Mouse (Mus musculus) CH12.LX (cell line): Measurements from ENCODE around the gene Apold1. TPM values are rescaled to one million over a fixed set of nuclear protein-coding genes. Genes with fewer than 3 reads are reported as not detected.

ENCODE experiments used
- DNase-seq: peaks from one replicate; pipeline ENCODE4 v3.0.0-alpha.2; 2013; ENCODE audit errors: extremely low read depth
- H3K27ac ChIP-seq: 2 replicates; pipeline ENCODE4 v1.5.1; 2012; ENCODE audit warnings: low read depth, mild to moderate bottlenecking, control low read depth, moderate library complexity; ENCODE audit not compliant: insufficient read depth
- H3K27me3 ChIP-seq: replicated peaks from 2 replicates; pipeline ENCODE3; 2012; ENCODE audit warnings: inconsistent platforms
- H3K36me3 ChIP-seq, 2 experiments: replicated peaks in 1 of 2; 2 replicates each; pipeline versions ENCODE3 to v1.6.1; 2012; ENCODE audit warnings: inconsistent platforms in 1 of 2, low read length in 1 of 2, mild to moderate bottlenecking in 1 of 2, mixed read lengths in 1 of 2, moderate library complexity in 1 of 2; ENCODE audit not compliant: control insufficient read depth in 1 of 2, insufficient read depth in 1 of 2
- H3K4me1 ChIP-seq, 2 experiments: 2 replicates each; pipeline ENCODE4 v1.6.1; 2012; ENCODE audit warnings: inconsistent platforms in 1 of 2, moderate library complexity in 1 of 2; ENCODE audit not compliant: insufficient read depth in 2 of 2, control insufficient read depth in 1 of 2
- H3K4me2 ChIP-seq: 2 replicates; pipeline ENCODE4 v1.6.1; 2012; ENCODE audit warnings: low read depth, mild to moderate bottlenecking, control low read depth; ENCODE audit not compliant: poor library complexity, insufficient read depth, severe bottlenecking
- H3K4me3 ChIP-seq, 3 experiments: fragments of 150-350 bp in 1 of 3; sonication (generic) in 1 of 3; replicated peaks in 1 of 3; 2 replicates each; pipeline versions ENCODE3 to v1.5.1; 2011 to 2012; ENCODE audit warnings: low read depth in 2 of 3, low read length in 2 of 3, mild to moderate bottlenecking in 2 of 3, moderate library complexity in 2 of 3, control low read depth in 1 of 3, improper control_type of control experiment in 1 of 3, inconsistent platforms in 1 of 3, mixed read lengths in 1 of 3; ENCODE audit not compliant: poor library complexity in 1 of 3
- H3K79me2 ChIP-seq: replicated peaks from 2 replicates; pipeline ENCODE4 v1.6.1; 2012; ENCODE audit warnings: mild to moderate bottlenecking, moderate library complexity; ENCODE audit not compliant: control insufficient read depth, poor library complexity, insufficient read depth, severe bottlenecking; ENCODE audit errors: extremely low read depth
- H3K9ac ChIP-seq: 2 replicates; pipeline ENCODE4 v1.6.1; 2012; ENCODE audit warnings: low read depth, mild to moderate bottlenecking, control low read depth, moderate library complexity; ENCODE audit not compliant: insufficient read depth
- H3K9me3 ChIP-seq: replicated peaks from 2 replicates; pipeline ENCODE3; 2012; ENCODE audit warnings: low read length, inconsistent platforms, mixed read lengths
- CHD1 ChIP-seq: IDR thresholded peaks from 2 replicates; pipeline ENCODE4 v1.6.1; 2012; ENCODE audit warnings: low read depth, low read length, improper control_type of control experiment, inconsistent platforms
- CHD2 ChIP-seq: IDR thresholded peaks from 2 replicates; pipeline ENCODE4 v1.6.1; 2011; ENCODE audit warnings: low read length, improper control_type of control experiment
- CTCF ChIP-seq, 2 experiments: IDR thresholded peaks in 1 of 2; conservative IDR thresholded peaks in 1 of 2; 2 replicates each; pipeline ENCODE4 v1.5.1; 2011 to 2012; ENCODE audit warnings: low read depth in 2 of 2, low read length in 2 of 2, improper control_type of control experiment in 1 of 2, inconsistent platforms in 1 of 2, mild to moderate bottlenecking in 1 of 2, moderate library complexity in 1 of 2
- GABPA ChIP-seq: IDR thresholded peaks from 2 replicates; pipeline ENCODE4 v1.6.1; 2012; ENCODE audit warnings: low read depth, low read length, improper control_type of control experiment, inconsistent platforms; ENCODE audit not compliant: insufficient replicate concordance
- HCFC1 ChIP-seq: IDR thresholded peaks from 2 replicates; pipeline ENCODE4 v1.6.1; 2012; ENCODE audit warnings: low read depth, mild to moderate bottlenecking, inconsistent platforms, low read length, improper control_type of control experiment
- IRF4 ChIP-seq: IDR thresholded peaks from 2 replicates; pipeline ENCODE4 v1.6.1; 2014; ENCODE audit warnings: low read depth, mild to moderate bottlenecking, inconsistent platforms, low read length, improper control_type of control experiment
- JUN ChIP-seq: IDR thresholded peaks from 2 replicates; pipeline ENCODE4 v1.6.1; 2011; ENCODE audit warnings: low read depth, mild to moderate bottlenecking, low read length, improper control_type of control experiment, moderate library complexity; ENCODE audit not compliant: insufficient read depth
- JUND ChIP-seq: conservative IDR thresholded peaks from 2 replicates; pipeline ENCODE4 v1.6.1; 2011; ENCODE audit warnings: low read depth, low read length, improper control_type of control experiment
- KAT2A ChIP-seq: IDR thresholded peaks from 2 replicates; pipeline ENCODE4 v1.6.1; 2012; ENCODE audit warnings: low read length, improper control_type of control experiment, inconsistent platforms; ENCODE audit not compliant: insufficient replicate concordance
- MAFK ChIP-seq: IDR thresholded peaks from 2 replicates; pipeline ENCODE4 v1.6.1; 2011; ENCODE audit warnings: low read length, improper control_type of control experiment; ENCODE audit not compliant: insufficient replicate concordance
- MAX ChIP-seq: IDR thresholded peaks from 2 replicates; pipeline ENCODE4 v1.6.1; 2011; ENCODE audit warnings: low read length, improper control_type of control experiment
- MAZ ChIP-seq: IDR thresholded peaks from 2 replicates; pipeline ENCODE4 v1.6.1; 2012; ENCODE audit warnings: low read depth, mild to moderate bottlenecking, inconsistent platforms, low read length, improper control_type of control experiment, moderate library complexity
- MEF2A ChIP-seq: IDR thresholded peaks from 2 replicates; pipeline ENCODE4 v1.6.1; 2014; ENCODE audit warnings: low read depth, mild to moderate bottlenecking, inconsistent platforms, low read length, improper control_type of control experiment, borderline replicate concordance
- MXI1 ChIP-seq: IDR thresholded peaks from 2 replicates; pipeline ENCODE4 v1.6.1; 2011; ENCODE audit warnings: mild to moderate bottlenecking, low read depth, low read length, improper control_type of control experiment
- MYC ChIP-seq: IDR thresholded peaks from 2 replicates; pipeline ENCODE4 v1.6.1; 2011; ENCODE audit warnings: low read depth, mild to moderate bottlenecking, improper control_type of control experiment, low read length
- NELFE ChIP-seq: IDR thresholded peaks from 2 replicates; pipeline ENCODE4 v1.6.1; 2011; ENCODE audit warnings: low read depth, low read length, improper control_type of control experiment
- RAD21 ChIP-seq: IDR thresholded peaks from 2 replicates; pipeline ENCODE4 v1.6.1; 2011; ENCODE audit warnings: low read depth, mild to moderate bottlenecking, low read length, improper control_type of control experiment, moderate library complexity
- RCOR1 ChIP-seq: conservative IDR thresholded peaks from 2 replicates; pipeline ENCODE4 v1.6.1; 2012; ENCODE audit warnings: low read depth, mild to moderate bottlenecking, inconsistent platforms, low read length, improper control_type of control experiment
- SIN3A ChIP-seq: IDR thresholded peaks from 2 replicates; pipeline ENCODE4 v1.6.1; 2012; ENCODE audit warnings: low read length, improper control_type of control experiment, inconsistent platforms
- SMC3 ChIP-seq: IDR thresholded peaks from 2 replicates; pipeline ENCODE4 v1.6.1; 2011; ENCODE audit warnings: low read depth, low read length, improper control_type of control experiment
- TCF12 ChIP-seq: IDR thresholded peaks from 2 replicates; pipeline ENCODE4 v1.6.1; 2014; ENCODE audit warnings: low read depth, mild to moderate bottlenecking, inconsistent platforms, low read length, improper control_type of control experiment
- UBTF ChIP-seq: IDR thresholded peaks from 2 replicates; pipeline ENCODE4 v1.6.1; 2012; ENCODE audit warnings: low read depth, mild to moderate bottlenecking, inconsistent platforms, low read length, improper control_type of control experiment, moderate library complexity
- USF1 ChIP-seq: IDR thresholded peaks from 2 replicates; pipeline ENCODE4 v1.6.1; 2014; ENCODE audit warnings: low read depth, mild to moderate bottlenecking, inconsistent platforms, low read length, improper control_type of control experiment
- USF2 ChIP-seq: conservative IDR thresholded peaks from 2 replicates; pipeline ENCODE4 v1.6.1; 2011; ENCODE audit warnings: low read depth, low read length, improper control_type of control experiment
- ZC3H11A ChIP-seq: IDR thresholded peaks from 2 replicates; pipeline ENCODE4 v1.6.1; 2012; ENCODE audit warnings: low read depth, mild to moderate bottlenecking, inconsistent platforms, low read length, improper control_type of control experiment
- ZKSCAN1 ChIP-seq: IDR thresholded peaks from 2 replicates; pipeline ENCODE4 v1.6.1; 2012; ENCODE audit warnings: low read depth, inconsistent platforms, low read length, improper control_type of control experiment, borderline replicate concordance
- ZMIZ1 ChIP-seq: IDR thresholded peaks from 2 replicates; pipeline ENCODE4 v1.6.1; 2012; ENCODE audit warnings: low read depth, mild to moderate bottlenecking, inconsistent platforms, low read length, improper control_type of control experiment
- ZNF384 ChIP-seq: IDR thresholded peaks from 2 replicates; pipeline ENCODE4 v1.6.1; 2012; ENCODE audit warnings: low read depth, low read length, improper control_type of control experiment, inconsistent platforms
- dilution Hi-C: fragments of 300-500 bp; cut with MboI; formaldehyde crosslinking; loops from 2 replicates; pipeline ENCODE4 v1.14.3; 2020; ENCODE audit warnings: low sequenced_read_pairs; ENCODE audit not compliant: extremely low pct_unique_long_range_greater_than_20kb, extremely low pct_ligation_motif_present
- in situ Hi-C: fragments of 300-500 bp; cut with MboI; formaldehyde crosslinking; loops from 3 replicates; pipeline ENCODE4 v1.14.3; 2019; ENCODE audit warnings: low sequenced_read_pairs, low pct_ligation_motif_present, low pct_unique_long_range_greater_than_20kb, mixed read lengths
- polyA plus RNA-seq: library from polyadenylated mRNA; unstranded; fragments of >175 nt; gene quantifications from 2 replicates; pipeline ENCODE4 v1.2.1, GENCODE M21; 2012; ENCODE audit warnings: low read depth; ENCODE audit not compliant: insufficient read length
- total RNA-seq, 2 experiments: library from RNA; depleted of rRNA; stranded (reverse); fragments of 300-350 nt in 1 of 2; fragments of >200 nt in 1 of 2; gene quantifications; 2 replicates each; pipeline ENCODE4 v1.2.3; 2012 to 2014

Gene Apold1
- total and polyA plus RNA-seq, 3 experiments, result 1.0 to 3.1 (median 2.7) TPM

DNA sequence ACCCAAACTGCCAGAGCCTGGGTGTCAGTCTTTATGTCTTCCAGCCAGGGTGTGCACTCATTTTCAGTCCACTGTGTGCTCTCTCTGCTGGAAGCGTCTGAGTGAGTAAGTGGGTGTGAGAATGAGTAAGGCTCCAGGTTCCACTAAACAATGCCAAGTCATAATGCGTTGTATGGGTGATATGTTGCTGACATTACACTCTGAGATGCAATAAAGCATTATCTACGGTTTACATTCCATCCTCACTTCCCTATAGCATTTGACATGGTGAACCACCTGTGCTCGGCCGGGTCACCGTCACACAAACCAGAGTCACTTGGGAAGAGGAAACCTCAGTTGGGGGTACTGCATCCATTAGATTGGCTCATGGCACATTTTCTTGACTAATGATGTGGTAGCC, 9.2 kb downstream of the Apold1 start:
- DNase-seq, result no peak
- no peak overlapping the region for H3K27ac ChIP-seq
- H3K9ac ChIP-seq, result no peak overlapping the region
- H3K9me3 ChIP-seq, result no peaks in the 10 kb centered on the region
- H3K4me2 ChIP-seq, result no peak overlapping the region
- in situ Hi-C loops (loop anchor here (25.0 kb wide), 1 partner anchor 353 kb away; the partner anchor contains the start of genes Borcs5 and Mansc1), dilution Hi-C loops (no loop called here)
- H3K36me3 ChIP-seq, result no peaks in the 10 kb centered on the region
- no peak for TF ChIP-seq CTCF (conservative IDR thresholded peaks at IDR 0.05 in 1 of 2, IDR thresholded peaks at IDR 0.05 in 1 of 2; ENCODE audit: low read depth in 2 of 2, low read length in 2 of 2)
- no peak for TF ChIP-seq TCF12
- TF ChIP-seq JUND, result no peak
- no peak for TF ChIP-seq IRF4
- TF ChIP-seq MEF2A, result no peak
- no peak for TF ChIP-seq JUN
- no peak for TF ChIP-seq ZNF384
- TF ChIP-seq USF2, result no peak
- no peak for TF ChIP-seq SIN3A
- TF ChIP-seq GABPA, result no peak
- no peak for TF ChIP-seq KAT2A
- TF ChIP-seq CHD1, result no peak
- TF ChIP-seq NELFE, result no peak
- no peak for TF ChIP-seq MYC
- TF ChIP-seq MAZ, result no peak
- no peak for TF ChIP-seq ZKSCAN1
- TF ChIP-seq ZMIZ1, result no peak
- TF ChIP-seq USF1, result no peak
- no peak for TF ChIP-seq CHD2
- no peak for TF ChIP-seq UBTF
- H3K27me3 ChIP-seq, result no peaks in the 10 kb centered on the region
- H3K79me2 ChIP-seq, result no peaks in the 10 kb centered on the region
- H3K4me3 ChIP-seq, result no peak overlapping the region
- H3K4me1 ChIP-seq, result peaks cover 0 to 6% of the 10 kb centered on the region in 2 experiments; a peak in 1 of 4 replicates

DNA sequence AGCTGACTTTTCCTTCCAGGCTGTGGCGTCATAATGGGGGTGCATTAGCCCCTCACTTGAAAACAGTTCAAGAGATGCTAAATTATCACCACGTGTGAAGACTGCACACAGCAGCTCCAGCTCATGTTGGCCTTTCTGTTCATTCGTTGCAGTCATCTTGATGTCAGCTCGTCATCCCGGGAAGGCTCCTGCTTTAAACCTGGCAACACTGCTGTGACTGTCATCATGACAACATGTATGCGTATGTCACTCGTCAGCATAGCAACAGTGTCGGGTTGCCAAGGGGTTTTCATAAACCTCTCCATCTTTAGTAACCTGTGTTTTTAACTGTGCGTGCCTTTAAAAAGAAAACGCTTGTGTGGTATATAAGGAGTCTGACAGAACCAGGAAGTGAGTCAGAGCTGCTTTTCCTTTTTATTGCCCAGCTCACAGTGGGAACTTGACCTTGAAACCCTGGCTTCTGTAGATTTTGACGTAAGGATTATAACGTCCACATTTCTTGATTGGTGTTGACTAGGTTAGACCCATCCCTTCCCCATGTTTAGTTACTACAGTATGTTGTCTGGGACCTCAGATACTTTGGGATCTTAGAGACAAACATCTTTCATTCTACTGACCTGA, 12.6 kb downstream of the Apold1 start:
- Histone ChIP-seq H3K27ac (no peak overlapping the region), H3K9ac (no peak overlapping the region), H3K4me3 (no peak overlapping the region), H3K27me3 (no peaks in the 10 kb centered on the region)
- no peak for TF ChIP-seq USF2
- TF ChIP-seq RAD21, result no peak
- no peak for TF ChIP-seq MAFK
- no peak for TF ChIP-seq SMC3
- no peak for TF ChIP-seq MAX
- no peak for TF ChIP-seq IRF4
- TF ChIP-seq MXI1, result no peak
- no peak for TF ChIP-seq CHD2
- TF ChIP-seq NELFE, result no peak
- TF ChIP-seq HCFC1, result no peak
- no peak for TF ChIP-seq JUND
- TF ChIP-seq KAT2A, result no peak
- no peak for TF ChIP-seq USF1
- TF ChIP-seq ZC3H11A, result no peak
- TF ChIP-seq RCOR1, result no peak
- TF ChIP-seq, all 38 proteins: peak for 0
- Histone ChIP-seq H3K9me3 (no peaks in the 10 kb centered on the region), H3K4me2 (no peak overlapping the region), H3K36me3 (no peaks in the 10 kb centered on the region), H3K79me2 (no peaks in the 10 kb centered on the region), H3K4me1 (peaks cover 0 to 6% of the 10 kb centered on the region in 2 experiments; a peak in 1 of 4 replicates)
- dilution Hi-C loops (no loop called here), in situ Hi-C loops (loop anchor here (25.0 kb wide), 1 partner anchor 357 kb away; the partner anchor contains the start of genes Borcs5 and Mansc1)
- no peak for DNase-seq
